Mouse (Mus musculus) midbrain, postnatal 0 days (tissue): Measurements from ENCODE around the gene Phlda2. TPM values are rescaled to one million over a fixed set of nuclear protein-coding genes. Genes with fewer than 3 reads are reported as not detected.

ENCODE experiments used
- ATAC-seq: fragments of 200-750 bp; cut with Nextera tagmentation; 2 replicates; pipeline ENCODE4 v1.8.0; 2017; ENCODE audit warnings: moderate number of reproducible peaks, mild to moderate bottlenecking, moderate TSS enrichment, moderate library complexity; ENCODE audit not compliant: low FRiP score
- DNase-seq: peaks from one replicate; pipeline ENCODE4 v3.0.0-alpha.2; 2015; ENCODE audit warnings: low spot score
- H3K27ac ChIP-seq: fragments of 300-500 bp; sonication (generic); 2 replicates; pipeline ENCODE4 v1.5.1; 2014; ENCODE audit warnings: low read depth, mild to moderate bottlenecking, low read length, mixed read lengths
- H3K27me3 ChIP-seq: fragments of 300-500 bp; sonication (generic); 2 replicates; pipeline ENCODE4 v1.6.1; 2014; ENCODE audit warnings: low read length, control low read depth, mixed read lengths; ENCODE audit not compliant: insufficient read depth
- H3K36me3 ChIP-seq: fragments of 300-500 bp; sonication (generic); 2 replicates; pipeline ENCODE4 v1.6.1; 2014; ENCODE audit warnings: low read length, control low read depth, mixed read lengths; ENCODE audit not compliant: insufficient read depth
- H3K4me1 ChIP-seq: fragments of 300-500 bp; sonication (generic); 2 replicates; pipeline ENCODE4 v1.6.1; 2014; ENCODE audit warnings: mild to moderate bottlenecking, control low read depth, antibody characterized with exemption, low read length, mixed read lengths; ENCODE audit not compliant: insufficient read depth
- H3K4me2 ChIP-seq: fragments of 300-500 bp; sonication (generic); 2 replicates; pipeline ENCODE4 v1.6.1; 2014; ENCODE audit warnings: low read depth, mild to moderate bottlenecking, low read length, mixed read lengths; ENCODE audit not compliant: poor library complexity, severe bottlenecking
- H3K4me3 ChIP-seq: fragments of 300-500 bp; sonication (generic); 2 replicates; pipeline ENCODE4 v1.5.1; 2014; ENCODE audit warnings: low read depth, mild to moderate bottlenecking, low read length, moderate library complexity
- H3K9ac ChIP-seq: fragments of 300-500 bp; sonication (generic); replicated peaks from 2 replicates; pipeline ENCODE4 v1.6.1; 2014; ENCODE audit warnings: mild to moderate bottlenecking, low read length, moderate library complexity, mixed read lengths; ENCODE audit not compliant: poor library complexity, severe bottlenecking
- H3K9me3 ChIP-seq: fragments of 300-500 bp; sonication (generic); 2 replicates; pipeline ENCODE4 v1.6.1; 2016; ENCODE audit warnings: low read length, control low read depth
- CTCF ChIP-seq: IDR thresholded peaks from 2 replicates; pipeline ENCODE4 v1.5.1; 2016; ENCODE audit warnings: antibody characterized with exemption, mild to moderate bottlenecking
- WGBS: fragments of 180-500 bp; shearing (Covaris S2); extraction: QIAGEN DNeasy Blood & Tissue Kit; methylation state at CpG from one replicate; pipeline ENCODE4 v1.1.7; 2014; 5-methylcytosine and 5-hydroxymethylcytosine counted together
- polyA plus RNA-seq: library from polyadenylated mRNA; unstranded; fragments of >200 nt; fragmentation: Nextera tagmentation; extraction: Ambion mirVana; gene quantifications from 2 replicates; pipeline ENCODE4 v1.2.1, GENCODE M21; 2015
- total RNA-seq: library from RNA; depleted of rRNA; stranded (reverse); fragments of >200 nt; gene quantifications from 2 replicates; pipeline ENCODE4 v1.2.3, GENCODE M21; 2014

The Phlda2 gene
- total and polyA plus RNA-seq, 2 experiments from 2014 or later = 0.51 to 10.0 TPM

DNA sequence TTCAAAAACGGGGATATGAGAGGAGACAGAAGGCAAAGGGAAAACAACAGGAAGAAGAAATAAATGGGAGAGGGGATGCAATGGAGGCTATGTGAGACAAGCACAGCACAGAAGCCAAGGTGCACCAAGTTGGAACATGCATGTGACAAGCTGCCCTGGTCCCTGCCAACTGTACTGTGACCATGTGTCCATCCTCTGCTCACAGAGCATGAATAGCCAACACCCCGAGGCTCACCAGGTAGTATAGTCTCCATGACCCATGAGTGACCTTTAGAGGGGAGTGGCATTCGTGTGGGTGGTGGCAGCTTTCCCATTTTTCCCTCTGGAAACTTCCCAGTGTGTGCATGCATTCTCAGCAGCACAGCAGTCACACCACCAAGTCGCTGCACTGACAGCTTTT, 16.4 kb upstream of the Phlda2 start:
- WGBS = 86% methylated on average over 4 of the region's 4 CpGs
- no peaks in the 10 kb centered on the region for H3K27me3 ChIP-seq
- ATAC-seq (no peak), DNase-seq (no peak)
- no peak overlapping the region for H3K9ac ChIP-seq
- no peak overlapping the region for H3K4me2 ChIP-seq
- H3K36me3 ChIP-seq = peaks cover 84% of the 10 kb centered on the region
- H3K27ac ChIP-seq = no peak overlapping the region
- H3K9me3 ChIP-seq = no peaks in the 10 kb centered on the region
- H3K4me1 ChIP-seq = no peaks in the 10 kb centered on the region
- no peak overlapping the region for H3K4me3 ChIP-seq
- no peak for TF ChIP-seq CTCF

DNA sequence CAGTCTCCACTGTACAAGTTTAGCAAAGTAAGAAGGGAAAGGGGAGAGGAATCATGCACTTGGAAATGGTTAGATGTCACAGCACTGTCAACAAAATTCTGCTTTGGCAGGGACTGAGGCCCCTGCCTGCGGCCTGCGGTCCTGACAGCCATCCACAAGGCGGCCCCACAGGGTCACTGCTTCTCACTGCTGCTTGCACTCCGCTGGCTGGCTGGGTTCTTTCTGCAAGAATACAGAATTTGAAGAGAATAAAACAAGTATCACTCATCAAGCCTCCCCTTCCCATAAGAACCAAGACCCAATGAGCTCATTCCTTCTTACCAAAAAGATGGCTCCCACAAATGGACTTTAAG, 11.4 kb upstream of the Phlda2 start:
- Histone ChIP-seq H3K27ac (no peak overlapping the region), H3K36me3 (peaks cover 57% of the 10 kb centered on the region), H3K4me3 (no peak overlapping the region), H3K4me2 (no peak overlapping the region), H3K9ac (no peak overlapping the region), H3K9me3 (no peaks in the 10 kb centered on the region), H3K27me3 (no peaks in the 10 kb centered on the region), H3K4me1 (no peaks in the 10 kb centered on the region)
- ATAC-seq (no peak), DNase-seq (no peak)
- no peak for TF ChIP-seq CTCF
- WGBS = 97% methylated on average over 4 of the region's 4 CpGs

DNA sequence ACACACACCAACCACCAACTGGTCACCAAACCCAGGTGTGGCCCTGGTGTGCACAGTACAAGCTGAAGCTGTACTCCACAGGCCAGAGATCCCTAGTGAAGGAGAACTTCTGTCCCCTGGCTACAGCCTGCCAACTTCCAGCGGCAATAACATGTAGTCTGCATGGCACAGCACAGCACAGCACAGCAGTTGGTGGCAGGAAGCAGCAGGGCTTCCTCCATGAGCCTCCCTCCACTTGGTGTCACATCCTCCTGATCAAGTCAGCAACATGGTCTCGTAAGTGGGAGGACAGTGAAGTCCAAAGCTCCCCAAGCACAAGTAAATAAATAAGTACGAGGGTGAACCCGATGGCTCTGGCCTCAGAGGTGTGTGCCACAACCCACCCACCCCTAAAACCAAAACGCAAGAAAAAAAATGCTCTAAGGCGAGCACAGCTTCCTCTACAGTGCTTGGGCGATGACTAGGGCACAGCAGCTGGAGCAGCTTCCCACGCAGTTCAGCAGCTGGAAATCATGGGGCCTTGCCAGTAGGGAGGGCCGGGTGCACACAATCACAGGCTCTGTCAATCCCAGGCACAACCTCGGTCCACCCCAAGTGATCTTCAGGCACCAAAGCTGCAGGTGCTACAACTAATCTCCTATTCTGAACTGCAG, 10.9 kb upstream of the Phlda2 start:
- WGBS = 94% methylated on average over 10 of the region's 10 CpGs
- no peak for ATAC-seq
- H3K36me3 ChIP-seq = peaks cover 52% of the 10 kb centered on the region

DNA sequence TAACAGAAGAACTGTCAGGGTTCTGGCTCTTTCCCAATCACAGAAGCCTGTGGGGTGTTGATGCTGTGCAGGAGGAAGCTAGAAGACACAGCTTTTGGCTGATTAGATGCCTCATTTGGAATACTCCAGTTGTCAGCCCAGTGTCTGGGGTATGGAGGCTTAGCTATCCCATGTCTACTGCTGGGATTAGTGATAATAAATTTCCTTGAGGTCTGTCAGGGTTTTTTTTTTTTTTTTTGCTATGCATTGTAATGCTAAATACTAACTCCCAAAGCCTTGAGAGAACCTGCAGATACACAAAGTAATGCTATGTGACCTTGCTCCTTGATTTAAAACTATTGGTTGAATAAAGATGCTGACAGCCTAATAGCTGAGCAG, 8.4 kb upstream of the Phlda2 start:
- no peaks in the 10 kb centered on the region for H3K27me3 ChIP-seq
- no peak overlapping the region for H3K27ac ChIP-seq
- H3K36me3 ChIP-seq = peaks cover 28% of the 10 kb centered on the region
- ATAC-seq (no peak), DNase-seq (no peak)
- no peak overlapping the region for H3K4me2 ChIP-seq
- H3K9ac ChIP-seq = no peak overlapping the region
- TF ChIP-seq CTCF = no peak
- H3K4me3 ChIP-seq = no peak overlapping the region
- H3K4me1 ChIP-seq = no peaks in the 10 kb centered on the region
- no peaks in the 10 kb centered on the region for H3K9me3 ChIP-seq

More for the DNA sequence above, 10.9 kb upstream of the Phlda2 start:
- no peak overlapping the region for H3K27ac ChIP-seq
- TF ChIP-seq CTCF = no peak
- H3K9me3 ChIP-seq = no peaks in the 10 kb centered on the region
- H3K4me1 ChIP-seq = no peaks in the 10 kb centered on the region
- H3K27me3 ChIP-seq = no peaks in the 10 kb centered on the region
- H3K4me3 ChIP-seq = no peak overlapping the region
- no peak for DNase-seq
- no peak overlapping the region for H3K4me2 ChIP-seq
- H3K9ac ChIP-seq = no peak overlapping the region

DNA sequence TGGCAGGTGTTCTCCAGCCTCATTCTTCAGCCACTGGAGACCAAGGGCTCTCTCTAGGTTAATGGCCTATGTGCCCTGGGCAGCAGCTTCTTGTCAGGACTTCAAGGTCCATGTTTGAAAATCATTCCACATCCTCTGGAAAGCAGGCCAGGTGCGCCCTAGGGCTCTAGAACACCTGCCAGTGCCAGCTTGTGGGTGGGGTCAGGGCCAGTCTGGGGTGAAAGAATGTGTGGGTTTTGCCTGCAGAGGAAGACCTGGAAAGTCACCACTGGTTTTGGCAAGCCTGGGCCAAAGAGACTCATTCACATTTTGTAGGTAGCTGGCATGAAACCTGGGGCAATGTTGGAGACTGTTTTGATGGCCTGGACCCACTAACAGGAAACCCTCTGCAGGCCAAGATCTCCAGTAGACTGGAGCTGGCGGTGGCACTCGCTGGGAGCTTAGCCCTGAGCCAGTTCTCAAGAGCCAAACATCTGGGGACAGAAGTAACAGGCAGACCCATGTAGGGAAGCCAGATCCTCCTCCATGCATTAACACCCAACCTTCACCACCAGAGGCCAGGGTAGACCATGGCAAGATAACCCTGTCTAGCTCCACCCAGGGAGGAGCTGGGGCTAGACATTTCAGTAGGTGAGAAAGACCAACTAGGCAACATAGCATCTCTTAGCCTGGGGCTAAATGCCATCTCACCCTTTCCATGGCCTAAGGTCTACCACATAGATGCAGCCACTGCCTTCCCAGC, 7.8 kb upstream of the Phlda2 start:
- Histone ChIP-seq H3K9ac (no peak overlapping the region), H3K9me3 (no peaks in the 10 kb centered on the region), H3K4me2 (no peak overlapping the region), H3K36me3 (peaks cover 27% of the 10 kb centered on the region), H3K4me3 (no peak overlapping the region), H3K27ac (no peak overlapping the region), H3K4me1 (no peaks in the 10 kb centered on the region), H3K27me3 (no peaks in the 10 kb centered on the region)
- DNase-seq (no peak), ATAC-seq (no peak)
- 0 out of 2 replicates have a peak, but pooled peaks have one; percentile 9 for TF ChIP-seq CTCF
- 88% methylated on average over 3 of the region's 3 CpGs for WGBS

DNA sequence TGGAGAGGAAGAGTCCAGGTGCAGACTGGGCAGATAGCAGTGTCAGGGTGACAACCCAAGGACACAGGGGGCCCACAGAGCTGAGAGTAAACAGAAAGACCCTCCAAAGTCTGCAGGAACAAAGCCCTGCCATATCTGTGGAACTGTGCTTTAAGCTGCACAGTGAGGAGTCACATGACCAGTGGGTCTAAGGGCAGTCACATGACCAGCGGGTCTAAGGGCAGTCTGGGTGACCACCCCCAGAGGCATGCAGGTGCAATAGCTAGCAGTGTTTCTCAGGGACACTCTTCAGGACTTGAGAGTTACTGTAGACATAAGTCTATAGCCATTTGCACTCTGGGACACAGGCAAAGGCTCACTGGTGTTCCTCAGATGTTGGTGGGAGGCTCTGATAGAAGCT, 6.6 kb upstream of the Phlda2 start:
- no peaks in the 10 kb centered on the region for H3K9me3 ChIP-seq
- no peak for TF ChIP-seq CTCF
- H3K9ac ChIP-seq = no peak overlapping the region
- H3K4me1 ChIP-seq = no peaks in the 10 kb centered on the region
- H3K4me3 ChIP-seq = no peak overlapping the region
- WGBS = 90% methylated on average over 1 of the region's 1 CpGs
- no peak overlapping the region for H3K4me2 ChIP-seq
- peaks cover 7% of the 10 kb centered on the region; the same call in 1 of the 2 replicates for H3K27me3 ChIP-seq
- ATAC-seq (no peak), DNase-seq (no peak)
- peaks cover 15% of the 10 kb centered on the region for H3K36me3 ChIP-seq
- H3K27ac ChIP-seq = no peak overlapping the region
